Mouse (Mus musculus) olfactory bulb, adult 2 months (tissue): Measurements from ENCODE around the gene Gorasp1. TPM values are rescaled to one million over a fixed set of nuclear protein-coding genes. Genes with fewer than 3 reads are reported as not detected.

Experiments
- H3K27ac ChIP-seq: fragments of 200-500 bp; 2 replicates; pipeline ENCODE4 v1.5.1; 2012; ENCODE audit warnings: low read depth, low read length; ENCODE audit not compliant: insufficient read depth
- H3K4me1 ChIP-seq: fragments of 200-500 bp; 2 replicates; pipeline ENCODE4 v1.6.1; 2012; ENCODE audit warnings: low read length; ENCODE audit not compliant: control insufficient read depth, insufficient read depth
- H3K4me3 ChIP-seq: fragments of 200-500 bp; 2 replicates; pipeline ENCODE4 v1.5.1; 2012; ENCODE audit warnings: mild to moderate bottlenecking, low read depth, low read length, moderate library complexity; ENCODE audit not compliant: insufficient read depth
- CTCF ChIP-seq: fragments of 200-500 bp; IDR thresholded peaks from 2 replicates; pipeline ENCODE4 v1.5.1; 2012; ENCODE audit warnings: low read depth, mild to moderate bottlenecking, low read length, moderate library complexity; ENCODE audit not compliant: insufficient read depth
- POLR2A ChIP-seq: fragments of 200-500 bp; IDR thresholded peaks from 2 replicates; pipeline ENCODE4 v1.6.1; 2012; ENCODE audit warnings: mild to moderate bottlenecking, low read depth, low read length, moderate library complexity; ENCODE audit not compliant: insufficient read depth
- WGBS: fragments of 180-500 bp; shearing (Covaris S2); methylation state at CpG from one replicate; pipeline ENCODE4 v1.1.7; 2018; 5-methylcytosine and 5-hydroxymethylcytosine counted together
- polyA plus RNA-seq: library from polyadenylated mRNA; stranded (reverse); fragments of >200 nt; gene quantifications from 2 replicates; pipeline ENCODE4 v1.2.4, GENCODE M21; 2012; ENCODE audit warnings: low replicate concordance; ENCODE audit not compliant: missing spikeins, insufficient read depth, insufficient read length

Gene Gorasp1
- polyA plus RNA-seq, 1 experiment = not detected

DNA sequence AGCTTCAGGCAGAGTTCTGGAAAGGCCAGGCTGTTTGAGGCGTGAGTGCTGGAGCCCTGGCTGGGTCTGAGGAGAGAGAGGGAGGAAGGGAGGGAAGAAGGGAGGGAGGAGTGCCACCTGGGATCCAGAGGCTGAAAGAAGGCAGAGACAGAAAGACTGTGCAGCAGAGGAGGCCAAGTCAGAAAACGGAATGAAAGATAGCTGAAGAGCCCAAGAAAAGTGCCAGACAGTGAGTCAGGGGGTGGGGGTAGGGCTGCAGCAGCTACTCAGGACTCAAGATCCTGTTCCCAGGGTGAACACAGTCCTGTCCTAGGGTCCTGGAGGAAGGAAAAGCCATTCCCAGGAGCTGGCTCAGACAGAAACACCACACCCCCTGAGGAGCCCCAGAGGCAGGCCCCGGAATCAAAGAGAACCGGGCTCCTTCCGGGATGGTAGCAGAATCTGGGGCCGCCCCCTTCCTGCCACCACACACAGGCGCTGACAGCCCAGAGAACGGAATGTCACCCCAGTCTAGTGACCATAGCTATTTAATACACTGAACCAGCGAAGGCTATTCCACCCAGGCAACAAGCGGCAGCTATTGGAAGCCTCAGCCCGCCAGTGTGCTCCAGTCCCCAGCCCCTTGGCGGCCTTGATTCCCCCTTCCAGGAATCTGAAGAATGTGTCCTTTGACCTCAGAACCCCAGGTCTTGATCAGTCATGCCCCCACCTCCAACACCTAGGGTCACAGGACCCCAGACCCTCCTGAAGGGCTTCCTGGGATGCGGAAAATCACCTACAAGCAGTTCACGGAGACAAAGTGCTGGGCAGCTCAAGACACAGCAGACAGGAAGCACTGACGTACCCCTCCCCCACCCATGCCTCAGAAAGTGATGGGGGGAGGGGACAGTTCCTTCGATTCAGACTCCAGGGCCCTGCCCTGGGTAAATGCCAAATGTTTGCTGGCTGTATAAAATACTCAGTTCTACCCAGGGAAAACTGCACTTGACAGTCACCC lies 44.1 kb upstream of the Gorasp1 start:
- TF ChIP-seq CTCF (no peak), POLR2A (no peak)
- Histone ChIP-seq H3K27ac (peak overlapping the region; percentile 49), H3K4me3 (peak overlapping the region; percentile 22), H3K4me1 (peaks cover 57% of the 10 kb centered on the region)
- WGBS = 16% methylated on average over 16 of the region's 16 CpGs

DNA sequence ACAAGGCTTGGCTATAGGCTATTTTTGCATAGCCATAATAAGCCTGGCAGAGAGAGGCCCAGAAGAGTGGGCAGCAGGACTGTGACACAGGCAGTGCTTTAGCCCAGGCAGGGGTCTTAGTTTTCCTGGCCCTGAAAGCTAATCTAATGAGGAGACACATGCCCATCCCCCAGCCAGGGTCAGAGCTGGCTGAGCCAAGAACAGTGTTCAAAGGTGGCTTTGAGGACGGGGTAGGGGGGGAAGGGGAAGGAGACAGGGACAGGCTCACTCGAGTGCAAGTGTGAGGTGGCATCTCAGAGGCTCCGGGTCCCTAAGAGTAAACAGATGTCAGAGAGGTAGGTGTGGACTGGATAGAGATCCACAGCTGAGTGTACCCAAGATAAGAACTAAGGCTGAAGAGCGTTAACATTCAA lies 43.4 kb upstream of the Gorasp1 start:
- Histone ChIP-seq H3K4me1 (peaks cover 57% of the 10 kb centered on the region), H3K4me3 (no peak overlapping the region)
- TF ChIP-seq POLR2A (no peak), CTCF (no peak)

DNA sequence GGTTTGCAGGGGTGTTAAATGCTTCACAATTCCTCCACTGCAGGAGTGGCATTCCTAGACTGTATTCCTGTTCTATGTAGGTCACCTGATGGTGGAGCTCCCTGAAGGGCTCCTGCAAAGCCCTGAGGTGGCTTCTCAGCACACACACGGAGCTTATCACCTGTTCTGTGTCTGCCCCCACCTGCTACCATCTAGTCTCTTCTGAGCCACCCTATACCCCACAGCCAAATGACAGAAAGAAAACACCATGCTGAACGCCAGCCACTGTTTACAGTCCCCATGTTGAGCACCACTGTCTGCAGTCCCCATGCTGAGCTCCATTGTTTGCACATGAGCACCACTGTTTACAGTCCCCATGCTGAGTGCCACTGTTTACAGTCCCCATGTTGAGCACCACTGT lies 42.4 kb upstream of the Gorasp1 start:
- H3K4me1 ChIP-seq = peaks cover 57% of the 10 kb centered on the region
- TF ChIP-seq POLR2A (no peak), CTCF (no peak)
- H3K27ac ChIP-seq = no peak overlapping the region
- WGBS = 60% methylated on average over 2 of the region's 2 CpGs
- no peak overlapping the region for H3K4me3 ChIP-seq

More for the DNA sequence above, 43.4 kb upstream of the Gorasp1 start:
- H3K27ac ChIP-seq = peak overlapping the region; percentile 49; the same call in 1 of the 2 replicates
- 19% methylated on average over 4 of the region's 4 CpGs for WGBS

GRCm38 (mm10) chr9:119978811-119979441 lies 41.6 kb upstream of the Gorasp1 start:
- TF ChIP-seq POLR2A (no peak), CTCF (no peak)
- peaks cover 54% of the 10 kb centered on the region for H3K4me1 ChIP-seq
- WGBS = 82% methylated on average over 6 of the region's 6 CpGs
- H3K27ac ChIP-seq = no peak overlapping the region
- no peak overlapping the region for H3K4me3 ChIP-seq

GRCm38 (mm10) chr9:119978151-119978810 lies 40.9 kb upstream of the Gorasp1 start:
- TF ChIP-seq CTCF (no peak), POLR2A (no peak)
- Histone ChIP-seq H3K4me3 (no peak overlapping the region), H3K4me1 (peaks cover 53% of the 10 kb centered on the region), H3K27ac (no peak overlapping the region)
- WGBS = 69% methylated on average over 9 of the region's 9 CpGs

DNA sequence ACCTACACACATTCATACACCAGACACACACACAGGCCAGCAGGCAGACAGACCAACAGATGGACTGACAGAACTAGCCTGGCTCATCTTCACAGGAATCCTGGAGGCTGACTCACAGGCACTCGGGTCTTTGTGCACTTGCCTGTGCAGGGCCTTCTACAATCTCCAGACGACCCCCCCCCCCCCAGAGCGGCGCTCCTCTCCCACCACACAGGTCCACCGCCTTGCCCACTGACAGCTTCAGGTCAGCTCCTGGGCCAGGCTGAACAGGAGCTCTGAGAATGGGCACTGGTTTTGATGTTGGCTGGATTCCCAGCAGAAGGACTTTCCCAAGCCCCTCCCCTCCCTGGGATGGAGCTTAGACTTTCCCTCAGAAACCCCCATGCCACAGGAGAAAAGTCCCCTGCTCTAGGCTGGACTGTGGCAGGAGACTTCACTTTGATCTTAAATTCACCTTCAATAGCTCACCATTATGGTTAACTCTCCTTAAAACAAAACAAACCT lies 40.2 kb upstream of the Gorasp1 start:
- Histone ChIP-seq H3K27ac (no peak overlapping the region), H3K4me1 (peaks cover 46% of the 10 kb centered on the region)
- WGBS = 27% methylated on average over 5 of the region's 5 CpGs

DNA sequence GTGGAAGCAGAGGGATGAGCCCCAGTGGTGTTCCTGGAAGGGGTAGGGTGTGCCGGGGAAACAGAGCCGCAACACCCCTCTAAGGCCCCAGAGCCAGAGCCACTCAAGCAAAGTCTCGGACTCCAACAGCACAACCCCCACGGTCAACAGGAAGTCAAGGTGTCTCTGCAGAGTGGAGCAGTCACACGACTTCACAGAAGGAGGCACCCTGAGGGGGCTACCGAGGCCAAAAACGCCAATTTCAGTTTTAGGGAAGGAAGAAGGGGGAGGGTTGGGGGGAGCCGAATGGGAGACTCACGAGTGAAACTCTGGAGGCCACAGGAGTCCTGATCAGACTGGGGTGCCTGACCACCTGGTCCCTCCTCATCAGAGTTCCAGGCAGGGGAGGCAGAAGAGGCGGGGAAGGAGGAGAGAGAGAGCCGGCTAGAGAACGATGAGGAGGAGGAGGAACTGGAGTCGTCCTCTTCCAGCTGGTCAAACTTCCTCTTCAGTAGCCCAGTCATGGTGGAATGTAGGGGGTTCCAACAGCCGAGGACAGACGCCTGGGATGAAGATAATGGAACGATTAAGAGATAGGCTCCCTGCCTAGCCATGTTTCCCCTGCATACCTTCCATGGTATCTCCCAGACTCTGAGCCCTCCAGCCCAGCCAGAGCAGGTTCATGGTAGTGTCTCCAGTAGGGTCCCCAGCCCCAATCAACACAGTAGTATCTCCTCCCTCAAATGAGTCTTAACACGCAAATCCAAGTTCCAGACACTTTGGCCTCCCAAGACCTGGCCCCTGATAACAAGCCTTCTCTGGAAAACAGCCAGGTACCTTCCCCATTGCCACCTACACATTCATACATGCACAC lies 39.6 kb upstream of the Gorasp1 start:
- WGBS = 70% methylated on average over 17 of the region's 17 CpGs
- TF ChIP-seq CTCF = no peak
- TF ChIP-seq POLR2A = no peak
- H3K4me3 ChIP-seq = no peak overlapping the region; the same call in 1 of the 2 replicates
- H3K27ac ChIP-seq = no peak overlapping the region
- H3K4me1 ChIP-seq = peaks cover 41% of the 10 kb centered on the region

More for the DNA sequence above, 40.2 kb upstream of the Gorasp1 start:
- TF ChIP-seq POLR2A = no peak
- TF ChIP-seq CTCF = no peak
- no peak overlapping the region for H3K4me3 ChIP-seq

DNA sequence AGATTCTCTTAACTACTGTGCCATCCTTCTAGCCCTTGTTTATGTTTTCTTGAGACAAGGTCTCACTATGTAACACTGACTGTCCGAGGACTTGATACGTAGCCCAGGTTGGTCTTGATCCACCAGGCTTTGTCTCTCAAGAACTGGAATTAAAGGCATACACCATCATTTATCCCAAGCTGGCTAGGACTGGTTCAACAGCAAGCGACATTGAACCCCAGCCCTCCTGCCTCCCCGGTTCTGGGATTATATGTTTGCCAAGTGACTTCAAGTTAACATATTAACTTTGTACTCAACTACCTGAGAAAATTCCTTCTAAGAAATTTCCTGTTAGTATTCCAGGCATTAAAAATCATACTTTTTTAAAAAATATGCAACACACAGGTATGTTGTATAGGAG lies 37.9 kb upstream of the Gorasp1 start:
- Histone ChIP-seq H3K27ac (no peak overlapping the region), H3K4me1 (peaks cover 40% of the 10 kb centered on the region), H3K4me3 (no peak overlapping the region)
- WGBS = 92% methylated on average over 4 of the region's 4 CpGs
- no peak for TF ChIP-seq POLR2A
- TF ChIP-seq CTCF = no peak
